Mouse (Mus musculus) bone marrow, adult 2 months (tissue): ENCODE measurements at regions not wholly inside any gene's neighbourhood (a gene's known extent, or its start where the extent isn't known, plus 50 kb on each side); places are given as distances from the start of the nearest gene placed in this dataset.
A peak's percentile ranks its signal among the peaks of the same experiment; 100 is the strongest.

Source experiments
- H3K27ac ChIP-seq: fragments of 200-500 bp; 2 replicates; pipeline ENCODE4 v1.5.1; 2012; ENCODE audit warnings: low read depth, mild to moderate bottlenecking, control low read depth, inconsistent platforms, low read length; ENCODE audit not compliant: control insufficient read depth, poor library complexity, insufficient read depth
- H3K4me1 ChIP-seq: fragments of 200-500 bp; 2 replicates; pipeline ENCODE4 v1.6.1; 2011; ENCODE audit warnings: low read length; ENCODE audit not compliant: control insufficient read depth, insufficient read depth
- H3K4me3 ChIP-seq: fragments of 200-500 bp; replicated peaks from 2 replicates; pipeline ENCODE3; 2011; ENCODE audit warnings: mild to moderate bottlenecking, low read depth, low read length, control low read depth; ENCODE audit not compliant: control insufficient read depth
- CTCF ChIP-seq: fragments of 200-500 bp; IDR thresholded peaks from 2 replicates; pipeline ENCODE4 v1.5.1; 2011; ENCODE audit warnings: low read length, control low read depth; ENCODE audit not compliant: control insufficient read depth, insufficient read depth
- POLR2A ChIP-seq: fragments of 200-500 bp; IDR thresholded peaks from 2 replicates; pipeline ENCODE4 v1.6.1; 2011; ENCODE audit warnings: low read depth, mild to moderate bottlenecking, control low read depth, low read length, borderline replicate concordance; ENCODE audit not compliant: control insufficient read depth
- WGBS: fragments of 180-500 bp; shearing (Covaris S2); methylation state at CpG from one replicate; pipeline ENCODE4 v1.1.7; 2018; 5-methylcytosine and 5-hydroxymethylcytosine counted together

- Histone ChIP-seq H3K27ac (no peak overlapping the region), H3K4me1 (no peaks in the 10 kb centered on the region), H3K4me3 (no peak overlapping the region)
- no peak for TF ChIP-seq POLR2A
- no peak for TF ChIP-seq CTCF
- WGBS: 70% methylated on average over 4 of the region's 4 CpGs
Measured at GRCm38 (mm10) chr6:88978970-88979369, 76.9 kb downstream of the Tpra1 start.

GRCm38 (mm10) chr6:88980112-88980511 is 78.1 kb downstream of the Tpra1 start:
- TF ChIP-seq CTCF (peak; percentile 40; the same call in 1 of the 2 replicates), POLR2A (no peak)
- Histone ChIP-seq H3K27ac (no peak overlapping the region), H3K4me3 (no peak overlapping the region), H3K4me1 (no peaks in the 10 kb centered on the region)
- WGBS: 10% methylated on average over 8 of the region's 8 CpGs

DNA sequence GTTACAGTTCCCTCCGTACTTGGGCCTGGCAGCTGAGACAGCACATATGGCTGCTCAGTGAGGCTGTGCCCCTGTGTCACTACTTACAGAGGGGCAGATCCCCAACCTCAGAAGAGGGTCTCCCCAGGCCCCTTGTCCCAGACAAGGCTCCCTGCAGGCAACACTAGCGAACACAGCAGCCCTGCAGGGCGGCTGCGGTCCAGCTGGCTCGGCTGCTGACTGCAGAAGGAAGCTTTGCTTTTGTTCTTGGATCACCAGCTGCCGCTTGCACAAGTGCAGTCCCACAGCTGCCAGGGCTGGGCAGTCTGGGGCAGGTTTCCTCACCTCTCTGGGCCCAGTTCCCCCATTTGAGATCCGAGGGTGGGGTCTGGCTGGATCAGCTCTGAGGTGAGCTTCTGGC is 79.5 kb downstream of the Tpra1 start:
- 58% methylated on average over 7 of the region's 7 CpGs for WGBS
- no peak overlapping the region for H3K4me3 ChIP-seq
- H3K27ac ChIP-seq: no peak overlapping the region
- H3K4me1 ChIP-seq: no peaks in the 10 kb centered on the region
- TF ChIP-seq POLR2A: no peak
- no peak for TF ChIP-seq CTCF

- TF ChIP-seq POLR2A (no peak), CTCF (no peak)
- no peaks in the 10 kb centered on the region for H3K4me1 ChIP-seq
- H3K4me3 ChIP-seq: no peak overlapping the region
- no peak overlapping the region for H3K27ac ChIP-seq
- WGBS: 74% methylated on average over 4 of the region's 4 CpGs
Measured at GRCm38 (mm10) chr6:88984170-88984569, 82.1 kb downstream of the Tpra1 start.

DNA sequence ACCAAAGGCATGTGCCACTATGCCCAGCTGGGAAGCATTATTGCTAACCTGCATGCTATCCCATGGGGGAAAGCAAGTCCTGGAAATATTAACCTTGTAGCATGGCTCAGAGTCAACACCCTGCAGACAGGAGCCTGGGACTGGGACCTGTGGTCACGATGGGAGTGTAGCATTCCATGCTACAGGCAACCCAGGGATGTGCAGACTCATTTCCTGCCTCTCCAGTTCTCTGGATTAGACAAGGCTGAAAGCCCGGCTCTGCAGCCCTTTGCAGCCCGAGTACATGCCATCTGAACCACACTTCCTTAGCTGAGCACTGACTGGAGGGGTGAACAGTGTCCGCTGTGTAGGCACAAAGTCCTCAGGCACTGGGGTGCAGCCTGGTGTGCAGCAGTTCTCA is 82.8 kb downstream of the Tpra1 start:
- H3K4me3 ChIP-seq: no peak overlapping the region
- no peak overlapping the region for H3K27ac ChIP-seq
- 31% methylated on average over 4 of the region's 4 CpGs for WGBS
- no peaks in the 10 kb centered on the region for H3K4me1 ChIP-seq
- no peak for TF ChIP-seq CTCF
- TF ChIP-seq POLR2A: no peak

DNA sequence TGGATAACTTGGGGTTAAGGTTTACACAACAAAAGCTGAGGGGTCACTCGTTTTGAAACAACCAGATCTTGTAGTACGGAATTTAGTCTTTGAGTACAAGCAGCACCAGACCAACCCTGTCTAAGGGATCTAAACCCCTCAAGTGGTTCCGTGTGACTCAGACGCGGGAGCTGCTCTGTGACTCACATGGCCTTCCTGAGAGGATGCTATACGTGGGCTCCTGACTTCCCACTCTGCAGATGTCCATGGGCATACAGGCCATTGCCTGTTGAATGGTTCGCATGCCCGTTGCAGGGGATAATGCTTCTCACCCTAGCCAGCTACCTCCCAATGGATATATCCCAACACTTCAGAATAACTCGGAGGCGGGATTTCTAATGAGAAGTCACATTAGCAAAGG is 86.5 kb downstream of the Tpra1 start:
- H3K27ac ChIP-seq: no peak overlapping the region
- no peak overlapping the region for H3K4me3 ChIP-seq
- TF ChIP-seq CTCF (no peak), POLR2A (no peak)
- H3K4me1 ChIP-seq: no peaks in the 10 kb centered on the region
- WGBS: 72% methylated on average over 10 of the region's 10 CpGs

DNA sequence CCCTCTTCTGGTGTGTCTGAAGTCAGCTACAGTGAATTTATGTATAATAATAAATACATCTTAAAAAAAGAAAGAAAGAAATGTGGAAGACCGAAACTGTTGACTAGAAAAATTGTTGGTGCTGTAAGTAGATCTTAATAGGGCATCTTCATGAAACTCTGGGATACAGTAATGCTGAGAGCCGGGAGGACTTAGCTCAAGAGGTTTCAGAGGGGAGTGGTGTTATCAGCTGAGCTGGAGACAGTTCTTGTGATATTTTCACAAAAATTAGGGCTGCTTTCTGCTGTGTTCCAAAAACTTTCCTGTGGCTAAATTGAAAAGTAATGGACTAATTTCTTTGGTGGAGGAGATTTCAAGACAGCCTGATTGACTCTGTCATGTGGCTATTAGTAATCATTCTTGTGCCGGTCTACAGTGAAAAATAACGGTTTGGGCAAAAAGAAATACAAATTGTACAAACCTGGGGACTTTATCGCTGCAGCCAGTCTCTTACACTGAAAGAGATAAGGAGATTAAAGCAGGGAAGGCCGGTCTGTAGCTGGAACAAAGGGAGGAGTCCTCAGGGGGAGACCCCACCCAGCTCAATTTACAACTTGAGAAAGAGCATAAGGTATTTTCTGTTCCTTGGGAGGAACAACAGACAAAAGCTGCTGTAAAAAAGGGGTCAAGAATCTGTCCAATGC is 87.7 kb downstream of the Tpra1 start:
- Histone ChIP-seq H3K4me3 (no peak overlapping the region), H3K4me1 (no peaks in the 10 kb centered on the region), H3K27ac (peak overlapping the region; percentile 22; the same call in 1 of the 2 replicates)
- 50% methylated on average over 6 of the region's 6 CpGs for WGBS
- no peak for TF ChIP-seq POLR2A
- TF ChIP-seq CTCF: no peak

DNA sequence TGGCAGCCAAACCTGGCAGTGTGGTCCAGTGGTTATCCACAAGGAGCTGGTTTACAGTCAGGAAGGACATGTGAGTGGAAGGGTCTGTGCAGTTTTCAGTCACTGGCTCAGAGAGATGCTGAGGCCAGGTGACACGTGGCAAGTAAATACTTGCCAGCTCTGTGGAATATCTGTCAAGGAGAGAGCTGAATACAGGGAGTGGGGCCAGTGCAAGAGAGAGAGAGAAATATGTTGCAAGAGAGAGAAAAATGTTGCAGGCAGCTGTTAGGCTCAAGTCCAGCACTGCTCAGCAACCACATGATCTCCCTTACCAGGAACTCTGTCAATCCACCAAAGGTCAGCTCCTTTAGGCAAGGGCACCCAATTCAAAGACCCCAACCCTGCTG is 88.2 kb downstream of the Tpra1 start:
- 53% methylated on average over 1 of the region's 1 CpGs for WGBS
- Histone ChIP-seq H3K4me1 (no peaks in the 10 kb centered on the region), H3K4me3 (no peak overlapping the region), H3K27ac (peak overlapping the region; percentile 22; the same call in 1 of the 2 replicates)
- TF ChIP-seq POLR2A (no peak), CTCF (no peak)

- TF ChIP-seq POLR2A (no peak), CTCF (no peak)
- Histone ChIP-seq H3K4me1 (no peaks in the 10 kb centered on the region; the same call in 1 of the 2 replicates), H3K4me3 (no peak overlapping the region), H3K27ac (no peak overlapping the region)
- 71% methylated on average over 3 of the region's 3 CpGs for WGBS
Measured at GRCm38 (mm10) chr6:88995077-88995476, 93.0 kb downstream of the Tpra1 start.
